Mouse (Mus musculus): ENCODE results near the gene Olfr588-ps1. TPM values are rescaled to one million over a fixed set of nuclear protein-coding genes. Genes with fewer than 3 reads are reported as not detected.

Olfr588-ps1 gene
- polyA plus RNA-seq, 1 experiment from 2014 or later = not detected

Other genes starting within 250 kb of the Olfr588-ps1 start
- not detected in 2 replicates for gene Olfr569, start 250.0 kb upstream of the Olfr588-ps1 start, polyA plus RNA-seq (2014; fragmentation: Nextera tagmentation; extraction: Ambion mirVana)
- not detected in 2 replicates for gene Olfr570, start 246.3 kb upstream of the Olfr588-ps1 start, polyA plus RNA-seq (2014; fragmentation: Nextera tagmentation; extraction: Ambion mirVana)
- not detected in 2 replicates for gene Olfr571, start 223.3 kb upstream of the Olfr588-ps1 start, polyA plus RNA-seq (2014; fragmentation: Nextera tagmentation; extraction: Ambion mirVana)
- gene Olfr572, start 216.5 kb upstream of the Olfr588-ps1 start, polyA plus RNA-seq (2014; fragmentation: Nextera tagmentation; extraction: Ambion mirVana) = not detected in 2 replicates
- not detected in 2 replicates for gene Olfr573-ps1, start 198.3 kb upstream of the Olfr588-ps1 start, polyA plus RNA-seq (2014; fragmentation: Nextera tagmentation; extraction: Ambion mirVana)
- gene Olfr574, start 192.4 kb upstream of the Olfr588-ps1 start, polyA plus RNA-seq (2014; fragmentation: Nextera tagmentation; extraction: Ambion mirVana) = not detected in 2 replicates
- gene Olfr575, start 182.1 kb upstream of the Olfr588-ps1 start, polyA plus RNA-seq (2014; fragmentation: Nextera tagmentation; extraction: Ambion mirVana) = not detected in 2 replicates
- not detected in 2 replicates for gene Olfr576, start 178.2 kb upstream of the Olfr588-ps1 start, polyA plus RNA-seq (2014; fragmentation: Nextera tagmentation; extraction: Ambion mirVana)
- not detected in 2 replicates for gene Olfr577, start 164.9 kb upstream of the Olfr588-ps1 start, polyA plus RNA-seq (2014; fragmentation: Nextera tagmentation; extraction: Ambion mirVana)
- not detected in 2 replicates for gene Olfr578, start 151.6 kb upstream of the Olfr588-ps1 start, polyA plus RNA-seq (2014; fragmentation: Nextera tagmentation; extraction: Ambion mirVana)
- gene Olfr582, start 102.9 kb upstream of the Olfr588-ps1 start, polyA plus RNA-seq (2014; fragmentation: Nextera tagmentation; extraction: Ambion mirVana) = not detected in 2 replicates
- not detected in 2 replicates for gene Olfr583, start 89.6 kb upstream of the Olfr588-ps1 start, polyA plus RNA-seq (2014; fragmentation: Nextera tagmentation; extraction: Ambion mirVana)
- not detected in 2 replicates for gene Olfr584, start 59.0 kb upstream of the Olfr588-ps1 start, polyA plus RNA-seq (2014; fragmentation: Nextera tagmentation; extraction: Ambion mirVana)
- not detected in 2 replicates for gene Olfr585, start 43.2 kb upstream of the Olfr588-ps1 start, polyA plus RNA-seq (2014; fragmentation: Nextera tagmentation; extraction: Ambion mirVana)
- gene Olfr586, start 15.2 kb upstream of the Olfr588-ps1 start, polyA plus RNA-seq (2014; fragmentation: Nextera tagmentation; extraction: Ambion mirVana) = not detected in 2 replicates
- gene Olfr589, start 15.5 kb downstream of the Olfr588-ps1 start, polyA plus RNA-seq (2014; fragmentation: Nextera tagmentation; extraction: Ambion mirVana) = not detected in 2 replicates
- not detected in 2 replicates for gene Olfr591, start 37.5 kb downstream of the Olfr588-ps1 start, polyA plus RNA-seq (2014; fragmentation: Nextera tagmentation; extraction: Ambion mirVana)
- not detected in 2 replicates for gene Olfr592, start 43.9 kb downstream of the Olfr588-ps1 start, polyA plus RNA-seq (2014; fragmentation: Nextera tagmentation; extraction: Ambion mirVana)
- not detected in 2 replicates for gene Olfr593, start 71.0 kb downstream of the Olfr588-ps1 start, polyA plus RNA-seq (2014; fragmentation: Nextera tagmentation; extraction: Ambion mirVana)
- gene Olfr594, start 76.1 kb downstream of the Olfr588-ps1 start, polyA plus RNA-seq (2014; fragmentation: Nextera tagmentation; extraction: Ambion mirVana) = not detected in 2 replicates
- not detected in 2 replicates for gene Usp17ld, start 111.6 kb downstream of the Olfr588-ps1 start, polyA plus RNA-seq (2014; fragmentation: Nextera tagmentation; extraction: Ambion mirVana)
- gene Olfr596, start 164.8 kb downstream of the Olfr588-ps1 start, polyA plus RNA-seq (2014; fragmentation: Nextera tagmentation; extraction: Ambion mirVana) = not detected in 2 replicates
- gene Olfr597, start 175.4 kb downstream of the Olfr588-ps1 start, polyA plus RNA-seq (2014; fragmentation: Nextera tagmentation; extraction: Ambion mirVana) = not detected in 2 replicates
- gene Olfr598, start 182.7 kb downstream of the Olfr588-ps1 start, polyA plus RNA-seq (2014; fragmentation: Nextera tagmentation; extraction: Ambion mirVana) = not detected in 2 replicates
- gene Olfr599, start 195.0 kb downstream of the Olfr588-ps1 start, polyA plus RNA-seq (2014; fragmentation: Nextera tagmentation; extraction: Ambion mirVana) = not detected in 2 replicates
- not detected in 2 replicates for gene Olfr600, start 208.8 kb downstream of the Olfr588-ps1 start, polyA plus RNA-seq (2014; fragmentation: Nextera tagmentation; extraction: Ambion mirVana)
- not detected in 2 replicates for gene Olfr601, start 221.8 kb downstream of the Olfr588-ps1 start, polyA plus RNA-seq (2014; fragmentation: Nextera tagmentation; extraction: Ambion mirVana)
- not detected in 2 replicates for gene Olfr603, start 245.3 kb downstream of the Olfr588-ps1 start, polyA plus RNA-seq (2014; fragmentation: Nextera tagmentation; extraction: Ambion mirVana)

Measured in midbrain, embryonic 14.5 days (tissue).